Mouse (Mus musculus) G1E (cell line): ENCODE data around the gene Scamp3.

Source experiments
- CTCF ChIP-seq: IDR thresholded peaks from 2 replicates; pipeline ENCODE4 v1.5.1; 2012; ENCODE audit warnings: low read depth, low read length, inconsistent platforms, mixed read lengths
- GATA1 ChIP-seq: IDR thresholded peaks from 2 replicates; pipeline ENCODE4 v1.6.1; 2012; ENCODE audit warnings: borderline replicate concordance, low read length, inconsistent platforms, mixed read lengths

GRCm38 (mm10) chr3:89190436-89190835 is 13.2 kb downstream of the Scamp3 start:
- TF ChIP-seq CTCF (no peak), GATA1 (no peak)
